Mouse (Mus musculus) mouse trophoblast stem cell (cell line): ENCODE measurements around the gene Ttyh1.

ENCODE experiments used
- in situ Hi-C, 2 experiments: fragments of 300-500 bp; cut with MseI, MboI; formaldehyde crosslinking; loops; 2 replicates in 1 of 2; 3 replicates in 1 of 2; pipeline ENCODE4 v1.15.1; 2025

Ttyh1 gene

DNA sequence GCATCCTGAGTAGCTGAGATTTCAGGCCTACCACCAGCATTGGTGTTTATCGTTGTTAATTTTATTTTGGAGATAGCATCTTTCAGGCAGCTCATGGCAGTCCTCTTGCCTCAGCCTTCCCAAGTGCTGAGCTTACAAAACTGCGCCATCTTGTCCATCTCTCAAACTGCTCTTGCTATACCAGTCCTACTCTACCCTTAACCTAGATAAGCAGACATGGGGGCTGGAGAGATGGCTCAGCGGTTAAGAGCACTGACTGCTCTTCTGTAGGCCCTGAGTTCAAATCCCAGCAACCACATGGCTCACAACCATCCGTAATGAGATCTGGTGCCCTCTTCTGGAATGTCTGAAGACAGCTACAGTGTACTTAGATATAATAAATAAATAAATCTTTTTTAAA, 42.4 kb downstream of the Ttyh1 start:
- in situ Hi-C loops, result loop anchor here in 1 of 2 experiments (10.0 kb wide), 1 partner anchor 53 kb away; no protein-coding TSS in a partner anchor

DNA sequence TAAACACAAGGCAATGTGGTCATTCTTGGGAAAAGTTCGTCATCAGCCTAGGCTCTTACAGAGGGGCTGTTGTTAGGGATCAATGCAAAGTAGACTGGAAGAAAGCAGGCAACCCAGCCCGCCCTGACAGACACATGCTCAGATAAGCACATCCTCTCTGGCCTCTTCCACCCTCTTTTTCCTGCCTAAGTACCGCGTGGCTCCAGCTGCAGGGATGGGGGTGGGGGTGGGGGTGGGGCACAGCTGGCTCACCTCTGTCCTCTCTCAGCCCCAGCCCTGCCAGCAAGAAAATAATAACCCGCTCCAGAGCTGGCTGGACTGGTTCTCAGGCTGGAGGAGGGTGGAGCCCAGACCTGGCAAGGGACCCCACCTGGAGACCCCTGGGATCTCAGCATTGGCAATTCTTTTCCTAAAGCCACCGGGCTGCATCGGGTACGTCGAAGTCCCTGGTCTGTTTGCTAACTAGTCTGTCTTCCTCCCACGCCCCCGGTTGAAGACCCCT, 44.4 kb downstream of the Ttyh1 start:
- in situ Hi-C loops, result loop anchor here in 1 of 2 experiments (10.0 kb wide), 1 partner anchor 51 kb away; no protein-coding TSS in a partner anchor

DNA sequence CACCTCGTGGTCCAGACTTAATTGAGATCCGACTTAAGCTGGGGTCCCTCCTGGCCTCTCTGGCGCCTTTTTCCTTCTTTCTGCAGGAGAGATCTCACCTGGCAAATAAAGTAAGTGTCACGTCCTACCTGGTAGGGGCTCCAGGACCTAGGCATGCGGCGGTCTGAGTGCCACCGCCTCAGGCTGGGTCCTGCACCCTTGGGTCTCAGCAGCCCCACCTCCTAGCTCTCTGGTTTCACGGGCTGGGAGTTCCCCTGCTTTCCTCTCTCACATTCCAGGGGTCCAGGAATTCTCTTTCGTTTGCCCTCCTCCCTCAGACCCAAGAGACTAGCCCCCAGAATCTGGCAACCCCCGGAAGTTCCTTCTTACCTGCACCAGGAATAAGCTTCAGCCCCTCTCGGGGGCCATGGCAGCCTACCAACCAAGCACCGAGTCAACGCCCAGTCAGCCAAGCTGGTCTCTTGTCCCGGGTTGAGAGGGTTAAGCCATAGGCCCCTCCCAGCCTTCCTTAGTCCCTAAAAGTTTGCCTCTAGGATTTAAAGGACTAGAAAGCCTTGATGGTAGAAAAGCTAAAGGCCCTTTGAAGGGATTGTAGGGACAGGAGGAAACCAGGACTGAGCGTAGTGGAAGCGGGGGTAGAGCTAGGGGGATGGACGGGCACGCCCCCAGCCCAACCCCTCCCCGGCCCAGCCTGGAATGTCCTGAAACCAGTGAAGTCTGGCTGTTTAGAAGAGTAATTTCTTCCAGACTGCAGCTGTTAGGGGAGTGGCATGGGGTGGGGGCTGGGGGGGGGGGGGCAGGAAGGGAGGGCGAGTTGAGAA, 45.1 kb downstream of the Ttyh1 start, which contains the start of gene Cdc42ep5:
TSS of gene Cdc42ep5 (minus strand) at position 771 of the 821 bp plus-strand sequence.
- in situ Hi-C loops, result loop anchor here in 1 of 2 experiments (10.0 kb wide), 1 partner anchor 51 kb away; no protein-coding TSS in a partner anchor

DNA sequence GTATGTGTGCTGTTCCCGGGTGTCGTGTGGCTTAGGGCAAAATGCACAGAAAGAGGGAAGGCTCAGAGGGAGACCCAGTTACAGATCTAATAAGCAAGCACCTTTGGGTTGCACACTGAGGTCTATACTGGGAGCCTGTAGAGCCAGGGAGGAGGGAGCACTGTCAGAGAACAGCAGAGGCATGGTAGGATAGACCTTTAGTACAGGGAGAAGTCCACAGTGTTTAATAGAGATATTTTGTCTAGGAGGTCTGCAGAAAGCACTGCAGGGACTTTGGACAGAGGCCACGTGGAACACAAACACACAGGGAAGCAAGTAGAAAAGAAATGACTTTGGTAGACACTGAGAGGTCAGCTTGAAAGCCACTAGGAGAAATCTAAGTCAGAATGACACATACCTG, 46.1 kb downstream of the Ttyh1 start:
- in situ Hi-C loops, result loop anchor here in 1 of 2 experiments (10.0 kb wide), 1 partner anchor 50 kb away; no protein-coding TSS in a partner anchor

DNA sequence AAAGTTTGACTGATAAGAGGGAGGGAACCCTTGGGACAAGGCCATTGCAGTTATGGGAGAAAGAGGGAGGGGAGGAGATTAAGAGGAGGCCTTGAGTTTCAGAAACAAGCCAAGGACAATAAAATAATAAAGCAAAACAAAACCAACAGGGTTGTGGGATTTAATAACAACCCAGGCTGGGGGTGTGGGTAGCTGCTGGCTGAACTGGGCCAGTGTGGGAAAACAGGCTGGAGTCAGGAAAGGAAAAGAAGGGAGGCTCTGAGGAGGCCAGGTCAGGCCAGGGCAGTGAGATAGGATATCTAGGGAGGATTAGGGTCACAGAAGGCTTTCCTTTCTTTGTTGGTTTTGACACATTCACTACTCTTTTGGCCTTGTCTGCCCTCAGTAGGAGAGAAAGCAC, 47.9 kb downstream of the Ttyh1 start:
- in situ Hi-C loops, result loop anchor here in 1 of 2 experiments (10.0 kb wide), 1 partner anchor 48 kb away; no protein-coding TSS in a partner anchor

DNA sequence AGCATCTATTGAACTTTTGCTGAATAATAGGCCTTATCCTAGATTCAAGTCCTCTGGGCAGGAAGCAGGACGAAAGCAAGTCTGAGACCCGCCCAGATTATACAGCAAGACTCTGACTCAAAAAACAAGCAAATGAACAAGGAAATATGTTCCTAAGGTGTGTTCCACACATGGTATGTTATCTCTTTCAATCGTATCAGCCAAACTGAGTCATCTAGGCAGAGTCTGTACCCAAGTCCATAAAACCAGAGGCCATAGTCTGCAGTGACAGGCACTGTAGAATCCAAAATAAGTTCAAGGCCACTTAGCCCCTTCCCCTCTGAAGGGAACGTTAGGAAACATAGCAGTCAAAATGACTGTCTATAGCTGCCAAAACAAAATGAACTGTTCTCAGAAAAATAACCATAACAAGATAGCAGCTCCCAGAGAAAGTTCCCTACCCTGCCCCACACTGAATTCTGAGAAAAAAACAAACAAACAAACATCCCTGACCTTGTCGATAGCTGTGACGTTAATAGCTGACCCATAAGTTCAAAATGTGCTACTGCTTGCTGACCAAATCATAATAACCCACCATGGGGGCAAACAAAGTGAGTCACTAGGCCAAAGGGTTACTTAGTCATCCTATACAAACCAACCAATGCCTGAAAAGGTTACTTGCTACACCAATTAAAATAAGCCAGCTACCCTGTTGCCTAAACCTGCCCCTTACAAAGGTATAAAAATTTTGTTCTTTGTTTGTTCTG, 51.2 kb downstream of the Ttyh1 start:
- in situ Hi-C loops, result no loop called here

DNA sequence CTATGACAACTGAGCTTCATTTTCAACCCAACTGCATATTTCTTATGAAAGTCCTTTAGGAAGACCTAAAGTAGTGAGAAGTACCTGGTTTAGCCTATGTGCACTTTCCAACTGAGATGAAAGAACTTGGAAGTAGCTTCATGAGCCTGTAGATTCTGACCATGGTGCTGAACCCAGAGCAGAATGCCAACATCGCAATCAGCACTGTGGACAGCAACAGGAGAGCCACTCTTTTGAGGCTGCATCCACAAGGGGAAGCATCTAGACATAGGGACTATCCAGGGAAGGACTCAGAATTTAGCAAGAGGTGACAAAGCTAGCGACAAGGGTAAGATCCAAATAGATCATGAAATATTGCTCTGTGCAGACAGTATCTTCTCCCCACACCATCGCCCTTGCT, 59.2 kb downstream of the Ttyh1 start:
- in situ Hi-C loops, result no loop called here
